Mouse (Mus musculus): Measurements from ENCODE around the gene Riok2. TPM values are rescaled to one million over a fixed set of nuclear protein-coding genes. Genes with fewer than 3 reads are reported as not detected.
"Not testable (repeated sequence)": the region's sequence is repeated elsewhere in the genome, so short reads cannot be mapped to it uniquely, and the experiment has no call there.

Riok2 gene
- 33.7 and 33.9 TPM in 2 replicates for polyA plus RNA-seq (2014; fragmentation: Nextera tagmentation; extraction: Ambion mirVana)

- ATAC-seq (ENCODE audit: insufficient number of reproducible peaks, low FRiP score, low TSS enrichment, low read depth), result peak; percentile 98
- Histone ChIP-seq H3K9ac (ENCODE audit: low read length) (peak within 1 kb of the TSS; percentile 71), H3K36me3 (ENCODE audit: control insufficient read depth, insufficient read depth, low read length) (no peaks in the 10 kb centered on the region; the same call in 1 of the 2 replicates), H3K9me3 (ENCODE audit: control insufficient read depth, low read length) (no peaks in the 10 kb centered on the region), H3K27ac (replicated peaks; ENCODE audit: low read depth, low read length) (peak within 1 kb of the TSS; percentile 49; the same call in 1 of the 2 replicates), H3K4me3 (ENCODE audit: low read depth, low read length) (peak within 1 kb of the TSS; percentile 45), H3K4me2 (ENCODE audit: low read depth, severe bottlenecking) (peak within 1 kb of the TSS; percentile 56), H3K4me1 (ENCODE audit: control insufficient read depth, insufficient read depth, low read length) (no peaks in the 10 kb centered on the region), H3K27me3 (ENCODE audit: control insufficient read depth, insufficient read depth, low read length) (no peaks in the 10 kb centered on the region)
- 0% methylated on average over 48 of the region's 48 CpGs for WGBS
- peak; percentile 97 for DNase-seq (ENCODE audit: low spot score)
These were observed at the start of gene Riok2 for GRCm38 (mm10) chr17:17373918-17374910. Gene Riok2, plus strand, starts transcription at chr17:17374309.

DNA sequence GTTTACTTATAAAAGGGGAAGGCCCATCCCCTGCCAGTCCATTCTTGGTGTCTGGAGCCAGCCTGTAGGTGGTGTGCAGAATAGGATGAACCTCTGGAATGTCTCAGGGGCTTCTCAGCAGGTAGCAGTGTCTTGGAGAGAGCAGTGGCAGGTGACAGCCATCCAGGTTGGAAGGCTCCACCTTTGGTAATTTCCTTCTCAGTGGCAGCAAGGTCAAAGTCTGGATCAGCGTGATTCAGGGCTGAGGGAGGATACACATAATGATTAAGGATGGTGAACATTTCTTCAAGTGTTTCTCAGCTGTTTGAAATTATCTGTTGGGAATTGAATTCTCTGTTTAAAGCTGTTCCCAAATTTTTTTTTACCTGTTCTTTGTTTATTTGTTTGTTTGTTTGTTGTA is 48.1 kb upstream of the Riok2 start:
- not testable (repeated sequence) for ATAC-seq (ENCODE audit: insufficient number of reproducible peaks, low FRiP score, low TSS enrichment, low read depth); H3K4me3 ChIP-seq (ENCODE audit: low read depth, low read length)
- WGBS, result 89% methylated on average over 1 of the region's 1 CpGs

GRCm38 (mm10) chr17:17326636-17327035 is 47.5 kb upstream of the Riok2 start:
- Histone ChIP-seq H3K27ac (replicated peaks; ENCODE audit: low read depth, low read length) (no peak overlapping the region), H3K4me1 (ENCODE audit: control insufficient read depth, insufficient read depth, low read length) (no peaks in the 10 kb centered on the region), H3K27me3 (ENCODE audit: control insufficient read depth, insufficient read depth, low read length) (no peaks in the 10 kb centered on the region), H3K36me3 (ENCODE audit: control insufficient read depth, insufficient read depth, low read length) (no peaks in the 10 kb centered on the region), H3K9ac (ENCODE audit: low read length) (no peak overlapping the region), H3K9me3 (ENCODE audit: control insufficient read depth, low read length) (no peaks in the 10 kb centered on the region), H3K4me2 (ENCODE audit: low read depth, severe bottlenecking) (no peak overlapping the region), H3K4me3 (ENCODE audit: low read depth, low read length) (no peak overlapping the region)
- ATAC-seq (ENCODE audit: insufficient number of reproducible peaks, low FRiP score, low TSS enrichment, low read depth) (no peak), DNase-seq (ENCODE audit: low spot score) (no peak)
- whole genome bisulfite sequencing, result 88% methylated on average over 4 of the region's 4 CpGs

More for the DNA sequence above, 48.1 kb upstream of the Riok2 start:
- not testable (repeated sequence) for DNase-seq (ENCODE audit: low spot score); H3K4me2 ChIP-seq (ENCODE audit: low read depth, severe bottlenecking); H3K27me3 ChIP-seq (ENCODE audit: control insufficient read depth, insufficient read depth, low read length); H3K27ac ChIP-seq (replicated peaks; ENCODE audit: low read depth, low read length); H3K9ac ChIP-seq (ENCODE audit: low read length); H3K4me1 ChIP-seq (ENCODE audit: control insufficient read depth, insufficient read depth, low read length); H3K9me3 ChIP-seq (ENCODE audit: control insufficient read depth, low read length); H3K36me3 ChIP-seq (ENCODE audit: control insufficient read depth, insufficient read depth, low read length)

DNA sequence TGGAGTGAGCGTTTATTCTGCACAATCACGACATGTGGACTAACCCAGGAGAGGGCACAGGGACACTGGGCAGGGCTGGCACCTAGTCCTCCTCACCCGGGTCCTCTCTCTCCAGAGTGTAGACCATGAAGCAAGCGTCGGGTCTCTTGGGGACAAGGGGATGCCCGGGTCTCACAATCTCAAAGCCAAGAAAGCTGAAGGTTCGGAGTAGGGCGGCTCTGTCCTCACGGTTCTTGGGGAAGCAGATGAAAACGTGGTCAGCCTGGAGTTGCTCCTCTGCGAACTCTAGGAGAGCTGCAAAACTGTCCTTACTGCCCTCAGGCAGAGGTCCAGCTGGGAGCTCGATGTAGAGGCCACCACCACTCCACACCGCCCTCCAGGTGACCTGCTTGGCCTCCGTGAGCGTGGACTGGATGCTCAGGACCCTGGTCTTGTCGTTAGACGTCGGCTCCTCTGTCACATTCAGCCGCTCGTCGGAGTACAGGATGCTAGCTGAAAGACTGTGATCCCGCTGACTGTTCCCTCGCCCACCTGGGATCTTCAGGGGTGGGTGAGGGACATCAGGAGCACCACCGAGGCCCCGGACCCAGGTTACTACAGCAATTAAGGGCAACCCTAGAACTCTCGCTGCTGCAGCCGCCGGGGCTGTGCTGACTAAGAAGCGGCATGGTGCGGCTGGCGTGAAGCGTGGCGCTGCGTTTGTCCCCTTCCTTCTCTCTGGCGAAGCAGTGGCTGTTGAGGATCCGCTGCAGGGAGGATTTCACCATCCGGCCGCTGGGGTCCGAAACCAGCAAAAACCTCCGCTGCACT is 28.5 kb upstream of the Riok2 start:
- not testable (repeated sequence) for H3K9me3 ChIP-seq (ENCODE audit: control insufficient read depth, low read length); H3K36me3 ChIP-seq (ENCODE audit: control insufficient read depth, insufficient read depth, low read length); H3K4me1 ChIP-seq (ENCODE audit: control insufficient read depth, insufficient read depth, low read length); H3K27ac ChIP-seq (replicated peaks; ENCODE audit: low read depth, low read length); H3K9ac ChIP-seq (ENCODE audit: low read length); H3K27me3 ChIP-seq (ENCODE audit: control insufficient read depth, insufficient read depth, low read length)
- Histone ChIP-seq H3K4me2 (ENCODE audit: low read depth, severe bottlenecking) (peak overlapping the region; percentile 36; the same call in 1 of the 2 replicates), H3K4me3 (ENCODE audit: low read depth, low read length) (peak overlapping the region; percentile 8; the same call in 1 of the 2 replicates)
- DNase-seq (ENCODE audit: low spot score), result peak; percentile 24
- 5% methylated on average over 24 of the region's 40 CpGs for WGBS
- ATAC-seq (ENCODE audit: insufficient number of reproducible peaks, low FRiP score, low TSS enrichment, low read depth), result peak; percentile 57; the same call in 1 of the 2 replicates

DNA sequence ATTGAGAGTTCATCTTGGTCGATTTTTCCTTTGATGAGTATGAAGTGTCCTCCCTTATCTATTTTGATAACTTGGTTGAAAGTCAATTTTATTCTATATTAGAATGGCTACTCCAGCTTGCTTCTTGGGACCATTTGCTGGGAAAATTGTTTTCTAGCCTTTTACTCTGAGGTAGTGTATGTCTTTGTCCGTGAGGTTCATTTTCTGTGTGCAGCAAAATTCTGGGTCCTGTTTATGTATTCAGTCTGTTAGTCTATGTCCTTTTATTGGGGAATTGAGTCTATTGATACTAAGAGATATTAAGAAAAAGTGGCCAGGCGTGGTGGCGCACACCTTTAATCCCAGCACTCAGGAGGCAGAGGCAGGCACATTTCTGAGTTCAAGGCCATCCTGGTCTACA is 27.8 kb upstream of the Riok2 start:
- H3K27me3 ChIP-seq (ENCODE audit: control insufficient read depth, insufficient read depth, low read length); H3K27ac ChIP-seq (replicated peaks; ENCODE audit: low read depth, low read length); DNase-seq (ENCODE audit: low spot score); H3K4me1 ChIP-seq (ENCODE audit: control insufficient read depth, insufficient read depth, low read length); H3K9me3 ChIP-seq (ENCODE audit: control insufficient read depth, low read length); H3K36me3 ChIP-seq (ENCODE audit: control insufficient read depth, insufficient read depth, low read length); ATAC-seq (ENCODE audit: insufficient number of reproducible peaks, low FRiP score, low TSS enrichment, low read depth); H3K9ac ChIP-seq (ENCODE audit: low read length): not testable (repeated sequence)
- 43% methylated on average over 4 of the region's 4 CpGs for WGBS
- Histone ChIP-seq H3K4me2 (ENCODE audit: low read depth, severe bottlenecking) (peak overlapping the region; percentile 36; the same call in 1 of the 2 replicates), H3K4me3 (ENCODE audit: low read depth, low read length) (peak overlapping the region; percentile 8; the same call in 1 of the 2 replicates)

DNA sequence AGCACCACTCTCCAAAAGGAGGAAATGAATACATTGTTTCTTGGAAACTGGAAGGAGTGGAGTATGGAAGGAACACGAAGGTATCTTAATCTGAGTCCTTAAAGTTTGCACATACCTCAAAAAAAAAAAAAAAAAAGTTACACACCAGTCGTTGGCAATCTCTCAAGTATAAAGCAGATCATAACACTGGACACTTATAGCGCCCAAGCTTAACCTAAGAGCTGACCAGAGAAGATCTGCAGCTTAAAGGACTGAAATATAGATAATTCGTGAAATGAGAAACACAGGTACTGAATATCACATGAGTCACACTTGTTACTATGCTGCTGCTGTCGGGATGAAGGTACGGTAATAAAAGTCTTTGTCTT is 575 bp upstream of the Riok2 start:
- H3K27me3 ChIP-seq (ENCODE audit: control insufficient read depth, insufficient read depth, low read length), result no peaks in the 10 kb centered on the region
- DNase-seq (ENCODE audit: low spot score) (no peak), ATAC-seq (ENCODE audit: insufficient number of reproducible peaks, low FRiP score, low TSS enrichment, low read depth) (no peak)
- peak overlapping the region; percentile 45 for H3K4me3 ChIP-seq (ENCODE audit: low read depth, low read length)
- H3K27ac ChIP-seq (replicated peaks; ENCODE audit: low read depth, low read length), result peak overlapping the region; percentile 49; the same call in 1 of the 2 replicates
- H3K4me1 ChIP-seq (ENCODE audit: control insufficient read depth, insufficient read depth, low read length), result no peaks in the 10 kb centered on the region
- H3K4me2 ChIP-seq (ENCODE audit: low read depth, severe bottlenecking), result peak overlapping the region; percentile 56
- WGBS, result 8% methylated on average over 6 of the region's 6 CpGs
- H3K36me3 ChIP-seq (ENCODE audit: control insufficient read depth, insufficient read depth, low read length), result no peaks in the 10 kb centered on the region; the same call in 1 of the 2 replicates
- H3K9me3 ChIP-seq (ENCODE audit: control insufficient read depth, low read length), result no peaks in the 10 kb centered on the region
- peak overlapping the region; percentile 71 for H3K9ac ChIP-seq (ENCODE audit: low read length)

- Histone ChIP-seq H3K4me2 (ENCODE audit: low read depth, severe bottlenecking) (peak overlapping the region; percentile 56; the same call in 1 of the 2 replicates), H3K27me3 (ENCODE audit: control insufficient read depth, insufficient read depth, low read length) (no peaks in the 10 kb centered on the region), H3K9me3 (ENCODE audit: control insufficient read depth, low read length) (no peaks in the 10 kb centered on the region), H3K36me3 (ENCODE audit: control insufficient read depth, insufficient read depth, low read length) (no peaks in the 10 kb centered on the region; the same call in 1 of the 2 replicates), H3K9ac (ENCODE audit: low read length) (no peak overlapping the region), H3K4me1 (ENCODE audit: control insufficient read depth, insufficient read depth, low read length) (no peaks in the 10 kb centered on the region), H3K4me3 (ENCODE audit: low read depth, low read length) (peak overlapping the region; percentile 45; the same call in 1 of the 2 replicates), H3K27ac (replicated peaks; ENCODE audit: low read depth, low read length) (no peak overlapping the region)
- DNase-seq (ENCODE audit: low spot score) (no peak), ATAC-seq (ENCODE audit: insufficient number of reproducible peaks, low FRiP score, low TSS enrichment, low read depth) (no peak)
- WGBS, result 91% methylated on average over 3 of the region's 3 CpGs
These were observed 1.5 kb downstream of the Riok2 start for GRCm38 (mm10) chr17:17375581-17375980.

DNA sequence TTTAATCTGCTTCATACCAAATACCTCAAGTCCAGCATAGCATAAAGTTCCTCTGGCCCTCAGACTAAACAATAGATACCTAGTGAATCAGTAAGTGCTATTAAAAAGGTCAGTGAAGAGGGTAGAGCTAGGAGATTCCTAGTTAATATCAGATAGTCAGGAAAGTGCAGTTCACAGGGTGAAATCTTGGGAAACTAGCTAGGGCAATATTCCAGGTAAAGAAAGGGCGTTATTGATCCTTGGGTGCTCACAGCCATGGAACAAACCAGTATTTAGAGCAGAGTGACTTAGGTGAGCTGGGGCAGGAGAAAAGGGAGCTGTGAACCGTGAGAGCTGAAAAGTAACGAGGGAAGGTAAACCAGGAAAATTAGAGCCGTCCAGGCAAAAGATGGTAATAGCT is 9.6 kb downstream of the Riok2 start:
- no peaks in the 10 kb centered on the region for H3K27me3 ChIP-seq (ENCODE audit: control insufficient read depth, insufficient read depth, low read length)
- H3K36me3 ChIP-seq (ENCODE audit: control insufficient read depth, insufficient read depth, low read length), result peaks cover 17% of the 10 kb centered on the region; the same call in 1 of the 2 replicates
- no peaks in the 10 kb centered on the region for H3K4me1 ChIP-seq (ENCODE audit: control insufficient read depth, insufficient read depth, low read length)
- no peak overlapping the region for H3K4me2 ChIP-seq (ENCODE audit: low read depth, severe bottlenecking)
- ATAC-seq (ENCODE audit: insufficient number of reproducible peaks, low FRiP score, low TSS enrichment, low read depth) (no peak), DNase-seq (ENCODE audit: low spot score) (no peak)
- H3K9ac ChIP-seq (ENCODE audit: low read length), result no peak overlapping the region
- H3K27ac ChIP-seq (replicated peaks; ENCODE audit: low read depth, low read length), result no peak overlapping the region
- WGBS, result 91% methylated on average over 4 of the region's 4 CpGs
- no peak overlapping the region for H3K4me3 ChIP-seq (ENCODE audit: low read depth, low read length)
- H3K9me3 ChIP-seq (ENCODE audit: control insufficient read depth, low read length), result no peaks in the 10 kb centered on the region
